Mouse (Mus musculus) central nervous system, embryonic 18 days (tissue): ENCODE measurements around the gene Upk1b. TPM values are rescaled to one million over a fixed set of nuclear protein-coding genes. Genes with fewer than 3 reads are reported as not detected.

Experiments
- polyA plus RNA-seq: library from polyadenylated mRNA; depleted of rRNA; stranded (reverse); fragments of >200 nt; gene quantifications from 2 replicates; pipeline ENCODE4 v1.2.3, GENCODE M21; 2012; rRNA removed

Upk1b gene
- 0.40 and 1.5 TPM in 2 replicates for polyA plus RNA-seq

DNA sequence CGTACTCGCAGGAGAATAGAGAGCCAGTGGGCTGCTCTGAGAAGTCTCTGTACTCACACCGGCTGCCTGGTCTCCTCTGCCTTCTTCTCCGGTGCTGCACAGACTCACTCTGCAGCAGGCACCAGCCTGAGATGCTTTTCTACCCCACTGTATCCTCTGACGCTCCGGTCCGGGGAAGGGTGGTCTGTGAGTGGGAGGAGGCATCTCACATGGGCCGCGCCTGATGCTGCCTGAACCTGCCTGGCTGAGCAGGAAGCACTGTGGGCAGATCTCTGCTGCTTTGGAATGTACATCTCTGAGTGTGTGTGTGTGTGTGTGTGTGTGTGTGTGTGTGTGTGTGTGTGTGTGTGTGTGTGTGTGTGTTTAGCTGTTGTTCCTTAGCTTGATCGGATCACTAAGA is at the start of gene Upk1b:
Gene Upk1b (minus strand): TSS at position 238 of the 400 bp plus-strand sequence.

GRCm38 (mm10) chr16:38828649-38829048 is 28.5 kb upstream of the Upk1b start, which contains the start of gene 4930435E12Rik:
Gene 4930435E12Rik, minus strand, starts transcription at chr16:38828749.

DNA sequence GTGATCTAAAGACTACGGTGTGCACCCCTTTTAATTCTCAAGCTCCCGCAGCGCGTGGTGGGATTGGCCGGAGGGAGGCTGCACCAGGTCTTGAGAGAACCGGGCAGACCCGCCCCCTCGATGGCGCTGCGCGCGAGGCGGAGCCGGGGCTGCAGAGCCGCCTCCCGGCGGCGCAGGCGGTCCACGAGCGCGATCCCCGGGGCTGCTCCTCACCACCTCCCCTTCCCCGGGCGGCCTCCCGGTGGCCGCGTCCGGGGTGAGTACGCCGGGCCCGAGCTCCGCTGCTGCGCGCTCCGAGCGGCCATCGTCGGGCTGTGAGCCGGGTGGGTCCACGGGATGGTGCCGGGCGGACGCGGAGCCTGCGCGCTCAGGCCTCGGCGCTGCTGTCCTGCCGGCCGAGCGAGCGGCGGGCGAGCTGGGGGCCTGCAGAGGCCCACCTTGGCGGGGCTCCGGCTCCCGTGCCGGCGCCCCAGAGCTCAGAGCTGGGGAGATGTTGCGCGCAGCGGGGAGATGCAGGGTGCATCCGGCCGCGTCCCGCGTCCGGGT is 57.9 kb downstream of the Upk1b start, which contains the start of gene B4galt4:
Gene B4galt4 (plus strand): TSS at position 152 of the 546 bp plus-strand sequence.

Other genes with a start within 250 kb of the Upk1b start
- gene Tmem39a, start 241.6 kb downstream of the Upk1b start, polyA plus RNA-seq, result 56.6 and 61.0 TPM in 2 replicates
- gene Arhgap31, start 87.1 kb downstream of the Upk1b start, polyA plus RNA-seq, result 4.1 and 4.5 TPM in 2 replicates
- 21.4 and 21.6 TPM in 2 replicates for gene B4galt4, start 58.1 kb downstream of the Upk1b start, polyA plus RNA-seq
- gene 4930435E12Rik, start 28.4 kb upstream of the Upk1b start, polyA plus RNA-seq, result not detected in 2 replicates
- 6.9 TPM in 2 replicates for gene Igsf11, start 92.3 kb upstream of the Upk1b start, polyA plus RNA-seq